Mouse (Mus musculus) liver, embryonic 14.5 days (tissue): ENCODE measurements around the gene Luzp1.

Experiments used
- CTCF ChIP-seq: IDR thresholded peaks from 2 replicates; pipeline ENCODE4 v1.5.1; 2016; ENCODE audit warnings: antibody characterized with exemption, low read depth, control low read depth
- EP300 ChIP-seq: IDR thresholded peaks from 2 replicates; pipeline ENCODE4 v1.6.1; 2016; ENCODE audit warnings: antibody characterized with exemption, low read depth

GRCm38 (mm10) chr4:136452286-136452685 is 17.3 kb upstream of the Luzp1 start:
- no peak for TF ChIP-seq CTCF
- no peak for TF ChIP-seq EP300
